In genomic region chr11:69757303-69758089, GRCm38 (mm10) we compare ENCODE assay signal across 8 mouse cellular contexts. TPM values are rescaled to one million over a fixed set of nuclear protein-coding genes. Genes with fewer than 3 reads are reported as not detected.
DNase-seq lines count a peak whose midpoint lies in the region; ATAC-seq and TF ChIP-seq lines count a peak whose summit lies in the region.

No protein-coding gene starts in this region.

- H3K9me3 ChIP-seq in forebrain, embryonic 11.5 days (ENCODE audit: control insufficient read depth, low read length), result no peaks in the 10 kb centered on the region
- H3K9me3 ChIP-seq in liver, embryonic 12.5 days (replicated peaks), result no peaks in the 10 kb centered on the region
- H3K9me3 ChIP-seq in stomach, postnatal 0 days (ENCODE audit: control insufficient read depth, low read length), result no peaks in the 10 kb centered on the region

- peak overlapping the region; percentile 70 for H3K27ac ChIP-seq in thymus, adult 2 months (ENCODE audit: control insufficient read depth, insufficient read depth, low read length)
- H3K27ac ChIP-seq in forebrain, embryonic 11.5 days (ENCODE audit: low read depth, low read length), result no peak overlapping the region; the same call in 1 of the 2 replicates
- H3K27ac ChIP-seq in liver, embryonic 12.5 days, result peak overlapping the region; percentile 100
- H3K27ac ChIP-seq in stomach, postnatal 0 days (replicated peaks), result peak overlapping the region; percentile 96

- WGBS in thymus, adult 2 months, result 44% methylated on average over 9 of the region's 9 CpGs
- WGBS in forebrain, embryonic 11.5 days, result 47% methylated on average over 9 of the region's 9 CpGs
- 43% methylated on average over 9 of the region's 9 CpGs for WGBS in liver, embryonic 12.5 days (ENCODE audit: insufficient replicate concordance)
- WGBS in stomach, postnatal 0 days, result 32% methylated on average over 9 of the region's 9 CpGs

- no peak for TF ChIP-seq EP300 in stomach, postnatal 0 days (optimal IDR thresholded peaks at IDR 0.05)

- peak overlapping the region; percentile 83 for H3K9ac ChIP-seq in forebrain, embryonic 11.5 days (ENCODE audit: low read length)
- peak overlapping the region; percentile 88 for H3K9ac ChIP-seq in liver, embryonic 12.5 days
- H3K9ac ChIP-seq in stomach, postnatal 0 days (ENCODE audit: low read length), result peak overlapping the region; percentile 52

- no peak for ATAC-seq in forebrain, embryonic 11.5 days (replicated peaks; ENCODE audit: low FRiP score)
- ATAC-seq in liver, embryonic 12.5 days, result no peak
- no peak for ATAC-seq in stomach, postnatal 0 days (ENCODE audit: low FRiP score, low TSS enrichment)
- no peak; the same call in 1 of the 2 replicates for ATAC-seq in granulocyte monocyte progenitor cell, adult 5-6 weeks (replicated peaks; ENCODE audit: poor library complexity, severe bottlenecking)

- no peaks in the 10 kb centered on the region for H3K27me3 ChIP-seq in thymus, adult 2 months (ENCODE audit: control insufficient read depth, insufficient read depth, low read length)
- H3K27me3 ChIP-seq in forebrain, embryonic 11.5 days (ENCODE audit: control insufficient read depth, insufficient read depth, low read length), result no peaks in the 10 kb centered on the region
- H3K27me3 ChIP-seq in liver, embryonic 12.5 days (replicated peaks), result no peaks in the 10 kb centered on the region
- no peaks in the 10 kb centered on the region for H3K27me3 ChIP-seq in stomach, postnatal 0 days (ENCODE audit: control insufficient read depth, insufficient read depth, low read length)

- no peaks in the 10 kb centered on the region for H3K36me3 ChIP-seq in thymus, adult 2 months (ENCODE audit: control insufficient read depth, insufficient read depth, low read length)
- no peaks in the 10 kb centered on the region for H3K36me3 ChIP-seq in forebrain, embryonic 11.5 days (ENCODE audit: control insufficient read depth, insufficient read depth, low read length)
- peaks cover 13% of the 10 kb centered on the region; the same call in 1 of the 2 replicates for H3K36me3 ChIP-seq in liver, embryonic 12.5 days
- H3K36me3 ChIP-seq in stomach, postnatal 0 days (ENCODE audit: control insufficient read depth, insufficient read depth, low read length), result no peaks in the 10 kb centered on the region

- no peak for TF ChIP-seq POLR2A in thymus, adult 2 months (IDR thresholded peaks at IDR 0.05; ENCODE audit: control insufficient read depth, extremely low read depth, insufficient read depth, low read length, poor library complexity)

- H3K4me1 ChIP-seq in thymus, adult 2 months (replicated peaks; ENCODE audit: control insufficient read depth, insufficient read depth, low read length), result peaks cover 14% of the 10 kb centered on the region
- H3K4me1 ChIP-seq in forebrain, embryonic 11.5 days (replicated peaks; ENCODE audit: control insufficient read depth, insufficient read depth, low read length), result peaks cover 19% of the 10 kb centered on the region
- H3K4me1 ChIP-seq in liver, embryonic 12.5 days, result peaks cover 64% of the 10 kb centered on the region
- H3K4me1 ChIP-seq in stomach, postnatal 0 days (replicated peaks; ENCODE audit: control insufficient read depth, insufficient read depth), result peaks cover 5% of the 10 kb centered on the region

- peak overlapping the region; percentile 65 for H3K4me2 ChIP-seq in forebrain, embryonic 11.5 days (ENCODE audit: low read depth, low read length, severe bottlenecking)
- H3K4me2 ChIP-seq in liver, embryonic 12.5 days, result peak overlapping the region; percentile 87
- peak overlapping the region; percentile 68 for H3K4me2 ChIP-seq in stomach, postnatal 0 days (replicated peaks; ENCODE audit: low read depth)

- peak overlapping the region; percentile 47 for H3K4me3 ChIP-seq in thymus, adult 2 months (ENCODE audit: control insufficient read depth, insufficient read depth, low read length)
- peak overlapping the region; percentile 61 for H3K4me3 ChIP-seq in forebrain, embryonic 11.5 days (ENCODE audit: low read depth, low read length)
- peak overlapping the region; percentile 74 for H3K4me3 ChIP-seq in liver, embryonic 12.5 days
- peak overlapping the region; percentile 54 for H3K4me3 ChIP-seq in stomach, postnatal 0 days (ENCODE audit: low read depth, low read length)

- no peak for DNase-seq in thymus, adult 2 months
- DNase-seq in thymus, adult 18-20 months, result no peak
- DNase-seq in forebrain, embryonic 11.5 days (ENCODE audit: low spot score), result no peak
- no peak for DNase-seq in stomach, postnatal 0 days (ENCODE audit: low spot score)
- DNase-seq in cerebellum, postnatal 25 days, result no peak
- DNase-seq in spleen, adult 12 weeks (ENCODE audit: low spot score), result no peak

- TF ChIP-seq CTCF in thymus, adult 2 months (IDR thresholded peaks at IDR 0.05; ENCODE audit: borderline replicate concordance, control insufficient read depth, extremely low read depth, insufficient read depth, low read length, poor library complexity), result no peak
- 0 out of 2 replicates have a peak, but pooled peaks have one; percentile 1 for TF ChIP-seq CTCF in stomach, postnatal 0 days (IDR thresholded peaks at IDR 0.05; ENCODE audit: low read depth)

RNA-seq across cellular contexts. Expression of gene Polr2a, which starts 0.9 kb away (rescaled TPM):
- polyA plus RNA-seq in thymus, adult 2 months (2012; rRNA removed), result 113 and 125 TPM in 2 replicates
- polyA plus RNA-seq in forebrain, embryonic 11.5 days (2014; fragmentation: Nextera tagmentation; extraction: Ambion mirVana), result 61.2 and 65.7 TPM in 2 replicates
- 17.4 and 20.2 TPM in 2 replicates for polyA plus RNA-seq in liver, embryonic 12.5 days (2016; fragmentation: Nextera tagmentation; extraction: Ambion mirVana)
- 7.9 and 9.0 TPM in 2 replicates for polyA plus RNA-seq in stomach, postnatal 0 days (2015; fragmentation: Nextera tagmentation; extraction: Ambion mirVana)
- 153 and 165 TPM in 2 replicates for total RNA-seq in granulocyte monocyte progenitor cell, adult 5-6 weeks (2014; fragmentation: Nextera tagmentation)
- total RNA-seq in granulocyte monocyte progenitor cell, adult 5-6 weeks (2017), result 30.2 and 38.5 TPM in 2 replicates

RNA-seq across cellular contexts. Expression of gene Slc35g3, which starts 4.3 kb away (rescaled TPM):
- 0.08 and 0.29 TPM in 2 replicates for polyA plus RNA-seq in thymus, adult 2 months (2012; rRNA removed)
- polyA plus RNA-seq in forebrain, embryonic 11.5 days (2014; fragmentation: Nextera tagmentation; extraction: Ambion mirVana), result not detected in 2 replicates
- not detected in 2 replicates for polyA plus RNA-seq in liver, embryonic 12.5 days (2016; fragmentation: Nextera tagmentation; extraction: Ambion mirVana)
- 0.11 TPM in 1 of 2 replicates, not detected in the other for polyA plus RNA-seq in stomach, postnatal 0 days (2015; fragmentation: Nextera tagmentation; extraction: Ambion mirVana)
- total RNA-seq in granulocyte monocyte progenitor cell, adult 5-6 weeks (2014; fragmentation: Nextera tagmentation), result not detected in 2 replicates
- not detected in 2 replicates for total RNA-seq in granulocyte monocyte progenitor cell, adult 5-6 weeks (2017)

RNA-seq across cellular contexts. Expression of gene Zbtb4, which starts 8.2 kb away (rescaled TPM):
- 32.2 and 35.6 TPM in 2 replicates for polyA plus RNA-seq in thymus, adult 2 months (2012; rRNA removed)
- polyA plus RNA-seq in forebrain, embryonic 11.5 days (2014; fragmentation: Nextera tagmentation; extraction: Ambion mirVana), result 1.1 and 1.4 TPM in 2 replicates
- polyA plus RNA-seq in liver, embryonic 12.5 days (2016; fragmentation: Nextera tagmentation; extraction: Ambion mirVana), result 0.43 and 0.70 TPM in 2 replicates
- 2.6 and 2.7 TPM in 2 replicates for polyA plus RNA-seq in stomach, postnatal 0 days (2015; fragmentation: Nextera tagmentation; extraction: Ambion mirVana)
- 1.8 and 2.1 TPM in 2 replicates for total RNA-seq in granulocyte monocyte progenitor cell, adult 5-6 weeks (2014; fragmentation: Nextera tagmentation)
- 0.26 and 0.43 TPM in 2 replicates for total RNA-seq in granulocyte monocyte progenitor cell, adult 5-6 weeks (2017)

RNA-seq across cellular contexts. Expression of gene Chrnb1, which starts 38.2 kb away (rescaled TPM):
- polyA plus RNA-seq in thymus, adult 2 months (2012; rRNA removed), result 12.9 and 15.7 TPM in 2 replicates
- 0.73 and 1.1 TPM in 2 replicates for polyA plus RNA-seq in forebrain, embryonic 11.5 days (2014; fragmentation: Nextera tagmentation; extraction: Ambion mirVana)
- polyA plus RNA-seq in liver, embryonic 12.5 days (2016; fragmentation: Nextera tagmentation; extraction: Ambion mirVana), result 0.63 and 0.64 TPM in 2 replicates
- 4.3 and 5.0 TPM in 2 replicates for polyA plus RNA-seq in stomach, postnatal 0 days (2015; fragmentation: Nextera tagmentation; extraction: Ambion mirVana)
- total RNA-seq in granulocyte monocyte progenitor cell, adult 5-6 weeks (2014; fragmentation: Nextera tagmentation), result not detected in 2 replicates
- total RNA-seq in granulocyte monocyte progenitor cell, adult 5-6 weeks (2017), result 0.82 TPM in 1 of 2 replicates, not detected in the other

RNA-seq across cellular contexts. Expression of gene Fgf11, which starts 44.2 kb away (rescaled TPM):
- 1.7 and 2.4 TPM in 2 replicates for polyA plus RNA-seq in thymus, adult 2 months (2012; rRNA removed)
- polyA plus RNA-seq in forebrain, embryonic 11.5 days (2014; fragmentation: Nextera tagmentation; extraction: Ambion mirVana), result 1.3 and 1.7 TPM in 2 replicates
- 0.45 and 0.48 TPM in 2 replicates for polyA plus RNA-seq in liver, embryonic 12.5 days (2016; fragmentation: Nextera tagmentation; extraction: Ambion mirVana)
- polyA plus RNA-seq in stomach, postnatal 0 days (2015; fragmentation: Nextera tagmentation; extraction: Ambion mirVana), result 0.67 and 0.90 TPM in 2 replicates
- 1.6 and 2.9 TPM in 2 replicates for total RNA-seq in granulocyte monocyte progenitor cell, adult 5-6 weeks (2014; fragmentation: Nextera tagmentation)
- not detected in 2 replicates for total RNA-seq in granulocyte monocyte progenitor cell, adult 5-6 weeks (2017)
